Comparison of ENCODE assay signal across 8 mouse cellular contexts in genomic region chr6:38533428-38534405, GRCm38 (mm10). TPM values are rescaled to one million over a fixed set of nuclear protein-coding genes. Genes with fewer than 3 reads are reported as not detected.
DNase-seq lines count a peak whose midpoint lies in the region; ATAC-seq and TF ChIP-seq lines count a peak whose summit lies in the region.

Gene Fmc1, plus strand, starts transcription at chr6:38533502.

- H3K79me2 ChIP-seq in C2C12 (ENCODE audit: control insufficient read depth, insufficient read depth), result peaks cover 9% of the 10 kb centered on the region
- no peaks in the 10 kb centered on the region for H3K79me2 ChIP-seq in liver, adult 2 months (ENCODE audit: control insufficient read depth, insufficient read depth, low read length)
- H3K79me2 ChIP-seq in myocyte (ENCODE audit: control insufficient read depth, insufficient read depth), result no peaks in the 10 kb centered on the region

- H3K9ac ChIP-seq in heart, embryonic 11.5 days (ENCODE audit: low read depth, low read length), result peak within 1 kb of the TSS; percentile 98
- peak within 1 kb of the TSS; percentile 95 for H3K9ac ChIP-seq in kidney, embryonic 16.5 days (replicated peaks; ENCODE audit: low read length)
- peak within 1 kb of the TSS; percentile 67 for H3K9ac ChIP-seq in liver, adult 2 months (ENCODE audit: low read depth, low read length)

- peak within 1 kb of the TSS; percentile 70 for H3ac ChIP-seq in C2C12 (ENCODE audit: control insufficient read depth, insufficient read length, low read depth)
- peak within 1 kb of the TSS; percentile 79 for H3ac ChIP-seq in myocyte (ENCODE audit: control insufficient read depth, insufficient read length)

- TF ChIP-seq POLR2A in brain, embryonic 14.5 days (IDR thresholded peaks at IDR 0.05; ENCODE audit: borderline replicate concordance, extremely low read depth, insufficient read depth, insufficient read length, poor library complexity, severe bottlenecking), result peak; percentile 28; the same call in 1 of the 2 replicates
- 0 out of 2 replicates have a peak, but pooled peaks have one; percentile 21 for TF ChIP-seq POLR2A in liver, adult 2 months (IDR thresholded peaks at IDR 0.05; ENCODE audit: extremely low read depth, insufficient read depth, low read length)
- peak; percentile 60 for TF ChIP-seq POLR2A in myocyte (IDR thresholded peaks at IDR 0.05; ENCODE audit: insufficient read length, low read depth)

- H3K27ac ChIP-seq in heart, embryonic 11.5 days (ENCODE audit: low read depth, low read length), result peak within 1 kb of the TSS; percentile 94
- H3K27ac ChIP-seq in kidney, embryonic 16.5 days (ENCODE audit: low read length), result peak within 1 kb of the TSS; percentile 99
- H3K27ac ChIP-seq in liver, adult 2 months (replicated peaks; ENCODE audit: insufficient read depth, low read depth, low read length), result peak within 1 kb of the TSS; percentile 78

- H3K9me3 ChIP-seq in erythroblast, embryonic 14.5 days (ENCODE audit: control insufficient read depth, low read length), result no peaks in the 10 kb centered on the region
- H3K9me3 ChIP-seq in heart, embryonic 11.5 days (replicated peaks; ENCODE audit: control insufficient read depth, low read length), result no peaks in the 10 kb centered on the region
- H3K9me3 ChIP-seq in kidney, embryonic 16.5 days (ENCODE audit: low read length), result no peaks in the 10 kb centered on the region

- peaks cover 35% of the 10 kb centered on the region for H3K4me1 ChIP-seq in erythroblast, embryonic 14.5 days (ENCODE audit: control insufficient read depth)
- no peaks in the 10 kb centered on the region for H3K4me1 ChIP-seq in heart, embryonic 11.5 days (ENCODE audit: control insufficient read depth, insufficient read depth, low read length)
- H3K4me1 ChIP-seq in kidney, embryonic 16.5 days (ENCODE audit: insufficient read depth, low read length), result peaks cover 11% of the 10 kb centered on the region
- H3K4me1 ChIP-seq in liver, adult 2 months (ENCODE audit: control insufficient read depth, insufficient read depth, low read length), result peaks cover 7% of the 10 kb centered on the region

- no peak for TF ChIP-seq CTCF in C2C12 (IDR thresholded peaks at IDR 0.05; ENCODE audit: control insufficient read depth, insufficient read depth, insufficient read length)
- TF ChIP-seq CTCF in brain, embryonic 14.5 days (IDR thresholded peaks at IDR 0.05; ENCODE audit: borderline replicate concordance, extremely low read depth, insufficient read depth, insufficient read length), result peak; percentile 31; the same call in 1 of the 2 replicates
- no peak for TF ChIP-seq CTCF in liver, adult 2 months (IDR thresholded peaks at IDR 0.05; ENCODE audit: low read depth, low read length)

- H3K79me3 ChIP-seq in C2C12 (ENCODE audit: low read depth), result no peaks in the 10 kb centered on the region

- H3K4me3 ChIP-seq in C2C12 (ENCODE audit: insufficient read depth, poor library complexity, severe bottlenecking) (peak within 1 kb of the TSS; percentile 96), myocyte (peak within 1 kb of the TSS; percentile 83)
- peak within 1 kb of the TSS; percentile 70 for H3K4me3 ChIP-seq in erythroblast, embryonic 14.5 days (replicated peaks)
- H3K4me3 ChIP-seq in heart, embryonic 11.5 days (ENCODE audit: low read depth, low read length), result peak within 1 kb of the TSS; percentile 82
- H3K4me3 ChIP-seq in kidney, embryonic 16.5 days (ENCODE audit: low read length), result peak within 1 kb of the TSS; percentile 90
- peak within 1 kb of the TSS; percentile 88 for H3K4me3 ChIP-seq in liver, adult 2 months (ENCODE audit: insufficient read depth, low read depth, low read length)

- peak; percentile 84 for ATAC-seq in heart, embryonic 11.5 days (replicated peaks; ENCODE audit: insufficient number of reproducible peaks, low FRiP score, low TSS enrichment)
- peak; percentile 92 for ATAC-seq in kidney, embryonic 16.5 days (ENCODE audit: low FRiP score, low TSS enrichment)

- H3K36me3 ChIP-seq in C2C12 (ENCODE audit: control insufficient read depth, insufficient read depth), result no peaks in the 10 kb centered on the region
- H3K36me3 ChIP-seq in erythroblast, embryonic 14.5 days (ENCODE audit: control insufficient read depth), result no peaks in the 10 kb centered on the region
- no peaks in the 10 kb centered on the region for H3K36me3 ChIP-seq in heart, embryonic 11.5 days (ENCODE audit: control insufficient read depth, insufficient read depth, low read length)
- no peaks in the 10 kb centered on the region for H3K36me3 ChIP-seq in kidney, embryonic 16.5 days (ENCODE audit: insufficient read depth, low read length)
- H3K36me3 ChIP-seq in liver, adult 2 months (ENCODE audit: control insufficient read depth, insufficient read depth, low read length), result no peaks in the 10 kb centered on the region
- no peaks in the 10 kb centered on the region for H3K36me3 ChIP-seq in myocyte (ENCODE audit: control insufficient read depth, insufficient read depth)
- no peaks in the 10 kb centered on the region for H3K36me3 ChIP-seq in splenic B cell, adult 2 months (ENCODE audit: control insufficient read depth, insufficient read depth, low read length, poor library complexity, severe bottlenecking)

- H3K27me3 ChIP-seq in C2C12 (ENCODE audit: control insufficient read depth, insufficient read depth, insufficient read length), result no peaks in the 10 kb centered on the region
- no peaks in the 10 kb centered on the region for H3K27me3 ChIP-seq in erythroblast, embryonic 14.5 days (ENCODE audit: control insufficient read depth)
- no peaks in the 10 kb centered on the region for H3K27me3 ChIP-seq in heart, embryonic 11.5 days (ENCODE audit: control insufficient read depth, insufficient read depth, low read length)
- H3K27me3 ChIP-seq in kidney, embryonic 16.5 days (ENCODE audit: insufficient read depth, low read length), result no peaks in the 10 kb centered on the region
- no peaks in the 10 kb centered on the region for H3K27me3 ChIP-seq in liver, adult 2 months (ENCODE audit: control insufficient read depth, insufficient read depth, low read length)
- H3K27me3 ChIP-seq in myocyte (ENCODE audit: control insufficient read depth, insufficient read depth, insufficient read length), result no peaks in the 10 kb centered on the region
- no peaks in the 10 kb centered on the region for H3K27me3 ChIP-seq in splenic B cell, adult 2 months (ENCODE audit: control insufficient read depth, insufficient read depth, low read length, poor library complexity, severe bottlenecking)

- H3K4me2 ChIP-seq in heart, embryonic 11.5 days, result peak within 1 kb of the TSS; percentile 64
- H3K4me2 ChIP-seq in kidney, embryonic 16.5 days (replicated peaks; ENCODE audit: low read depth, low read length), result peak within 1 kb of the TSS; percentile 89
- peak within 1 kb of the TSS; percentile 99 for H3K4me2 ChIP-seq in myocyte (ENCODE audit: low read depth)

- peak; percentile 100 for DNase-seq in brain, embryonic 14.5 days (ENCODE audit: low read depth)
- peak; percentile 98 for DNase-seq in liver, adult 2 months (ENCODE audit: extremely low read depth, low read depth, low spot score)
- peak; percentile 99 for DNase-seq in splenic B cell, adult 2 months (ENCODE audit: low read depth, low spot score)

- 3% methylated on average over 41 of the region's 41 CpGs for WGBS in heart, embryonic 11.5 days (ENCODE audit: insufficient replicate concordance)
- WGBS in kidney, embryonic 16.5 days, result 6% methylated on average over 41 of the region's 41 CpGs
- WGBS in liver, adult 2 months, result 2% methylated on average over 41 of the region's 41 CpGs

TF ChIP-seq in C2C12, 6 proteins besides CTCF, POLR2A, EP300 and RAD21:
- TF ChIP-seq FOSL1 (IDR thresholded peaks at IDR 0.05; ENCODE audit: insufficient read depth, low read length, poor library complexity, severe bottlenecking) (no peak), MAX (IDR thresholded peaks at IDR 0.05) (peak; percentile 31)

TF ChIP-seq in myocyte, 11 proteins besides CTCF, POLR2A, EP300 and RAD21:
- no peak for TF ChIP-seq MAX (IDR thresholded peaks at IDR 0.05; ENCODE audit: low read depth)
- no peak for TF ChIP-seq TCF3 (IDR thresholded peaks at IDR 0.05; ENCODE audit: insufficient read length, low read depth)
- no peak for TF ChIP-seq MYOD1 (IDR thresholded peaks at IDR 0.05; ENCODE audit: control insufficient read depth in 1 of 3, insufficient read length in 2 of 3, low read depth in 2 of 3)
- 0 out of 2 replicates have a peak, but pooled peaks have one; percentile 16 for TF ChIP-seq CEBPB (IDR thresholded peaks at IDR 0.05; ENCODE audit: insufficient read depth, poor library complexity, severe bottlenecking)
- TF ChIP-seq MYOG (IDR thresholded peaks at IDR 0.05; ENCODE audit: control insufficient read depth in 1 of 3, insufficient read depth in 1 of 3, insufficient read length in 2 of 3, low read depth in 2 of 3), result no peak
- peak; percentile 31 for TF ChIP-seq SRF (IDR thresholded peaks at IDR 0.05; ENCODE audit: control insufficient read depth, insufficient read length, low read depth)
- TF ChIP-seq REST (IDR thresholded peaks at IDR 0.05; ENCODE audit: insufficient read depth, insufficient read length), result no peak
- TF ChIP-seq POLR2AphosphoS2 (IDR thresholded peaks at IDR 0.05; ENCODE audit: insufficient read length, low read depth), result no peak

RNA-seq across cellular contexts. Expression of gene Fmc1, which starts in this region (rescaled TPM):
- 109 TPM for polyA plus RNA-seq in C2C12 (2012; fragmentation: generic; extraction: Trizol)
- polyA plus RNA-seq in brain, embryonic 14.5 days (2012; rRNA removed), result 135 and 188 TPM in 2 replicates
- polyA plus RNA-seq in erythroblast, embryonic 14.5 days (2012), result 12.2 and 18.4 TPM in 2 replicates
- polyA plus RNA-seq in heart, embryonic 11.5 days (2014; fragmentation: Nextera tagmentation; extraction: Ambion mirVana), result 189 and 195 TPM in 2 replicates
- polyA plus RNA-seq in kidney, embryonic 16.5 days (2015; fragmentation: Nextera tagmentation; extraction: Ambion mirVana), result 156 and 164 TPM in 2 replicates
- total RNA-seq in liver, adult 2 months (2014; rRNA removed), result 63.7 and 93.6 TPM in 2 replicates
- polyA plus RNA-seq in liver, adult 2 months (2012; rRNA removed), result 219 and 299 TPM in 2 replicates
- polyA plus RNA-seq in myocyte (2012; fragmentation: generic; extraction: Trizol), result 110 TPM

Comparison
In these comparisons a context has a peak if more than half of its experiments do, and no peak if none do; other contexts are left out.
1. Peak in every context shown above with its lines: DNase-seq, ATAC-seq, H3K4me3 ChIP-seq and H3K27ac ChIP-seq.